In genomic region chr5:44163318-44163717, GRCm38 (mm10) we compare ENCODE assay signal across 23 mouse cellular contexts.
DNase-seq lines count a peak whose midpoint lies in the region; ATAC-seq and TF ChIP-seq lines count a peak whose summit lies in the region.
"Had no signal": no experiment of that assay in that cellular context is flagged by ENCODE, and none has a peak within 500 bp of the region (broad histone marks: within the 10 kb centered on the region; RNA-seq: fewer than 3 reads in every experiment).

No protein-coding gene starts in this region.

- TF ChIP-seq POLR2A in MEL (IDR thresholded peaks at IDR 0.05; ENCODE audit: control insufficient read depth in 1 of 2, insufficient read depth in 1 of 2, low read depth in 1 of 2, low read length in 2 of 2, poor library complexity in 1 of 2) = no peak

- TF ChIP-seq EP300 in MEL (IDR thresholded peaks at IDR 0.05; ENCODE audit: low read depth in 1 of 2, low read length in 2 of 2) = no peak
- no peak for TF ChIP-seq EP300 in stomach, postnatal 0 days (optimal IDR thresholded peaks at IDR 0.05)

- ATAC-seq in kidney, postnatal 0 days (replicated peaks; ENCODE audit: low FRiP score, low read depth) = no peak
- no peak for ATAC-seq in kidney, embryonic 16.5 days (ENCODE audit: low FRiP score, low TSS enrichment)
- ATAC-seq in midbrain, postnatal 0 days (ENCODE audit: low FRiP score) = no peak
- ATAC-seq in midbrain, embryonic 14.5 days (ENCODE audit: low FRiP score, low TSS enrichment) = no peak
- ATAC-seq in stomach, postnatal 0 days (ENCODE audit: low FRiP score, low TSS enrichment) = no peak
- ATAC-seq: activated CD4-positive, CD25-positive, alpha-beta regulatory T cell, adult 4 months; forebrain, embryonic 14.5 days; midbrain, embryonic 16.5 days had no signal

- no peak overlapping the region for H3K27ac ChIP-seq in kidney, postnatal 0 days
- H3K27ac ChIP-seq in kidney, embryonic 16.5 days (ENCODE audit: low read length) = no peak overlapping the region
- H3K27ac ChIP-seq in midbrain, postnatal 0 days (ENCODE audit: low read depth, low read length) = no peak overlapping the region
- no peak overlapping the region for H3K27ac ChIP-seq in midbrain, embryonic 14.5 days (replicated peaks; ENCODE audit: low read depth, low read length)
- no peak overlapping the region for H3K27ac ChIP-seq in MEL (ENCODE audit: control insufficient read depth, low read depth, low read length)
- no peak overlapping the region for H3K27ac ChIP-seq in stomach, postnatal 0 days (replicated peaks)
- H3K27ac ChIP-seq: embryonic facial prominence, embryonic 15.5 days; hindbrain, embryonic 14.5 days; stomach, embryonic 15.5 days had no signal

- DNase-seq in kidney, postnatal 0 days (ENCODE audit: low spot score) = no peak
- DNase-seq in midbrain, postnatal 0 days (ENCODE audit: low spot score) = no peak
- no peak for DNase-seq in midbrain, embryonic 14.5 days
- peak; percentile 22 for DNase-seq in MEL (ENCODE audit: low read depth, low spot score)
- DNase-seq in stomach, postnatal 0 days (ENCODE audit: low spot score) = no peak
- no peak for DNase-seq in cerebellum, adult 11-12 months
- DNase-seq: adrenal gland, adult 8-10 months; cerebellum, adult 9-10 months; gastrocnemius, postnatal 36 days; heart, postnatal 36 days; kidney, adult 9 months; kidney, postnatal 36 days; lung, adult 18-20 months; lung, postnatal 4 days; right cerebral cortex, postnatal 4 days; thymus, adult 2 months had no signal

- 98% methylated on average over 3 of the region's 3 CpGs for WGBS in kidney, postnatal 0 days
- 94% methylated on average over 3 of the region's 3 CpGs for WGBS in kidney, embryonic 16.5 days
- WGBS in midbrain, postnatal 0 days = 95% methylated on average over 3 of the region's 3 CpGs
- WGBS in midbrain, embryonic 14.5 days = over 99% methylated on average over 3 of the region's 3 CpGs
- WGBS in stomach, postnatal 0 days = 94% methylated on average over 3 of the region's 3 CpGs

- peak; percentile 42 for TF ChIP-seq RAD21 in MEL (IDR thresholded peaks at IDR 0.05; ENCODE audit: low read depth, low read length)

- H3K4me3 ChIP-seq in kidney, postnatal 0 days (replicated peaks; ENCODE audit: low read depth, low read length) = no peak overlapping the region
- H3K4me3 ChIP-seq in kidney, embryonic 16.5 days (ENCODE audit: low read length) = no peak overlapping the region
- H3K4me3 ChIP-seq in midbrain, postnatal 0 days (ENCODE audit: low read depth, low read length) = no peak overlapping the region
- no peak overlapping the region for H3K4me3 ChIP-seq in midbrain, embryonic 14.5 days (replicated peaks; ENCODE audit: low read depth, low read length)
- H3K4me3 ChIP-seq in MEL (ENCODE audit: control insufficient read depth in 1 of 2, insufficient read depth in 1 of 2, low read depth in 2 of 2, low read length in 2 of 2) = no peak overlapping the region
- H3K4me3 ChIP-seq in stomach, postnatal 0 days (ENCODE audit: low read depth, low read length) = no peak overlapping the region
- H3K4me3 ChIP-seq: embryonic facial prominence, embryonic 15.5 days; stomach, embryonic 15.5 days had no signal

- peak; percentile 42; the same call in 1 of the 2 replicates for TF ChIP-seq CTCF in kidney, postnatal 0 days (IDR thresholded peaks at IDR 0.05; ENCODE audit: low read depth)
- peak; percentile 36 for TF ChIP-seq CTCF in midbrain, postnatal 0 days (IDR thresholded peaks at IDR 0.05)
- peak in 2 of 3 experiments; percentile 23 to 58; a peak in 2 of 6 replicates for TF ChIP-seq CTCF in MEL (IDR thresholded peaks at IDR 0.05 in 2 of 3, conservative IDR thresholded peaks at IDR 0.05 in 1 of 3; ENCODE audit: control insufficient read depth in 1 of 3, insufficient read depth in 1 of 3, low read depth in 2 of 3, low read length in 3 of 3, poor library complexity in 1 of 3, severe bottlenecking in 1 of 3)
- TF ChIP-seq CTCF in stomach, postnatal 0 days (IDR thresholded peaks at IDR 0.05; ENCODE audit: low read depth) = peak; percentile 45

- H3K4me2 ChIP-seq in kidney, postnatal 0 days (ENCODE audit: low read length) = no peak overlapping the region
- no peak overlapping the region for H3K4me2 ChIP-seq in kidney, embryonic 16.5 days (replicated peaks; ENCODE audit: low read depth, low read length)
- no peak overlapping the region for H3K4me2 ChIP-seq in midbrain, postnatal 0 days (ENCODE audit: low read depth, low read length, poor library complexity, severe bottlenecking)
- no peak overlapping the region for H3K4me2 ChIP-seq in midbrain, embryonic 14.5 days (ENCODE audit: low read length)
- H3K4me2 ChIP-seq in stomach, postnatal 0 days (replicated peaks; ENCODE audit: low read depth) = no peak overlapping the region
- H3K4me2 ChIP-seq: embryonic facial prominence, embryonic 15.5 days; hindbrain, embryonic 14.5 days; stomach, embryonic 15.5 days had no signal

- no peaks in the 10 kb centered on the region for H3K4me1 ChIP-seq in kidney, postnatal 0 days (replicated peaks; ENCODE audit: insufficient read depth, low read length)
- no peaks in the 10 kb centered on the region for H3K4me1 ChIP-seq in kidney, embryonic 16.5 days (ENCODE audit: insufficient read depth, low read length)
- no peaks in the 10 kb centered on the region for H3K4me1 ChIP-seq in midbrain, postnatal 0 days (ENCODE audit: insufficient read depth, low read length)
- no peaks in the 10 kb centered on the region for H3K4me1 ChIP-seq in midbrain, embryonic 14.5 days (ENCODE audit: control insufficient read depth, insufficient read depth, low read length)
- no peaks in the 10 kb centered on the region for H3K4me1 ChIP-seq in MEL (ENCODE audit: control insufficient read depth in 1 of 2, insufficient read depth in 2 of 2, low read length in 2 of 2)
- H3K4me1 ChIP-seq in stomach, postnatal 0 days (replicated peaks; ENCODE audit: control insufficient read depth, insufficient read depth) = no peaks in the 10 kb centered on the region
- H3K4me1 ChIP-seq: embryonic facial prominence, embryonic 15.5 days; stomach, embryonic 15.5 days had no signal

- no peaks in the 10 kb centered on the region for H3K36me3 ChIP-seq in kidney, postnatal 0 days (ENCODE audit: insufficient read depth, low read length)
- H3K36me3 ChIP-seq in kidney, embryonic 16.5 days (ENCODE audit: insufficient read depth, low read length) = no peaks in the 10 kb centered on the region
- H3K36me3 ChIP-seq in midbrain, postnatal 0 days (ENCODE audit: insufficient read depth, low read length) = no peaks in the 10 kb centered on the region
- no peaks in the 10 kb centered on the region for H3K36me3 ChIP-seq in midbrain, embryonic 14.5 days (ENCODE audit: control insufficient read depth, insufficient read depth, low read length)
- H3K36me3 ChIP-seq in MEL (ENCODE audit: control insufficient read depth in 1 of 2, insufficient read depth in 2 of 2, low read length in 2 of 2) = no peaks in the 10 kb centered on the region
- no peaks in the 10 kb centered on the region for H3K36me3 ChIP-seq in stomach, postnatal 0 days (ENCODE audit: control insufficient read depth, insufficient read depth, low read length)
- H3K36me3 ChIP-seq: embryonic facial prominence, embryonic 15.5 days; stomach, embryonic 15.5 days had no signal

- H3K79me2 ChIP-seq in MEL (ENCODE audit: control insufficient read depth, insufficient read depth, low read length, poor library complexity) = no peaks in the 10 kb centered on the region

- H3K9me3 ChIP-seq in kidney, postnatal 0 days (replicated peaks; ENCODE audit: low read length) = no peaks in the 10 kb centered on the region
- H3K9me3 ChIP-seq in kidney, embryonic 16.5 days (ENCODE audit: low read length) = no peaks in the 10 kb centered on the region
- no peaks in the 10 kb centered on the region for H3K9me3 ChIP-seq in midbrain, postnatal 0 days (ENCODE audit: low read length)
- no peaks in the 10 kb centered on the region for H3K9me3 ChIP-seq in midbrain, embryonic 14.5 days (ENCODE audit: control insufficient read depth, low read length)
- no peaks in the 10 kb centered on the region for H3K9me3 ChIP-seq in MEL (replicated peaks; ENCODE audit: insufficient read depth, low read length)
- no peaks in the 10 kb centered on the region for H3K9me3 ChIP-seq in stomach, postnatal 0 days (ENCODE audit: control insufficient read depth, low read length)
- H3K9me3 ChIP-seq: embryonic facial prominence, embryonic 15.5 days; stomach, embryonic 15.5 days had no signal

- no peak overlapping the region for H3K9ac ChIP-seq in kidney, postnatal 0 days (ENCODE audit: low read depth, low read length)
- no peak overlapping the region for H3K9ac ChIP-seq in kidney, embryonic 16.5 days (replicated peaks; ENCODE audit: low read length)
- no peak overlapping the region for H3K9ac ChIP-seq in midbrain, postnatal 0 days (replicated peaks; ENCODE audit: low read length, poor library complexity, severe bottlenecking)
- no peak overlapping the region for H3K9ac ChIP-seq in midbrain, embryonic 14.5 days (replicated peaks; ENCODE audit: low read length)
- no peak overlapping the region for H3K9ac ChIP-seq in MEL (ENCODE audit: control insufficient read depth, low read depth, low read length, poor library complexity, severe bottlenecking)
- H3K9ac ChIP-seq in stomach, postnatal 0 days (ENCODE audit: low read length) = no peak overlapping the region
- H3K9ac ChIP-seq: embryonic facial prominence, embryonic 15.5 days; hindbrain, embryonic 14.5 days; stomach, embryonic 15.5 days had no signal

- H3K27me3 ChIP-seq in kidney, postnatal 0 days (ENCODE audit: insufficient read depth, low read length) = no peaks in the 10 kb centered on the region
- no peaks in the 10 kb centered on the region for H3K27me3 ChIP-seq in kidney, embryonic 16.5 days (ENCODE audit: insufficient read depth, low read length)
- H3K27me3 ChIP-seq in midbrain, postnatal 0 days (ENCODE audit: insufficient read depth, low read length) = no peaks in the 10 kb centered on the region
- no peaks in the 10 kb centered on the region for H3K27me3 ChIP-seq in midbrain, embryonic 14.5 days (ENCODE audit: control insufficient read depth, insufficient read depth, low read length)
- 0 out of 4 replicates have a peak, but pooled peaks cover 0 to 2% of the 10 kb centered on the region in 2 experiments for H3K27me3 ChIP-seq in MEL (ENCODE audit: control insufficient read depth in 1 of 2, insufficient read depth in 2 of 2, low read length in 2 of 2)
- no peaks in the 10 kb centered on the region for H3K27me3 ChIP-seq in stomach, postnatal 0 days (ENCODE audit: control insufficient read depth, insufficient read depth, low read length)
- H3K27me3 ChIP-seq: embryonic facial prominence, embryonic 15.5 days; stomach, embryonic 15.5 days had no signal

TF ChIP-seq in MEL, 35 proteins besides CTCF, POLR2A, EP300 and RAD21:
- TF ChIP-seq JUND (IDR thresholded peaks at IDR 0.05; ENCODE audit: low read depth, low read length) = no peak
- no peak for TF ChIP-seq ELF1 (IDR thresholded peaks at IDR 0.05; ENCODE audit: low read depth, low read length)
- peak; percentile 24; the same call in 1 of the 2 replicates for TF ChIP-seq ZNF384 (IDR thresholded peaks at IDR 0.05; ENCODE audit: low read depth, low read length)
- TF ChIP-seq ZMIZ1 (IDR thresholded peaks at IDR 0.05; ENCODE audit: low read depth, low read length) = no peak
- TF ChIP-seq SMC3 (IDR thresholded peaks at IDR 0.05; ENCODE audit: low read depth, low read length) = peak; percentile 56
TF ChIP-seq in MEL: peak in this region for 2.
